Mouse (Mus musculus) large intestine, adult 2 months (tissue): Measurements from ENCODE around the gene A530016L24Rik. TPM values are rescaled to one million over a fixed set of nuclear protein-coding genes. Genes with fewer than 3 reads are reported as not detected.
A peak's percentile ranks its signal among the peaks of the same experiment; 100 is the strongest.

Experiments
- DNase-seq: peaks from one replicate; pipeline ENCODE4 v3.0.0-alpha.2; 2012; ENCODE audit warnings: low read depth, low spot score
- WGBS: fragments of 180-500 bp; shearing (Covaris S2); methylation state at CpG from one replicate; pipeline ENCODE4 v1.1.7; 2018; 5-methylcytosine and 5-hydroxymethylcytosine counted together
- polyA plus RNA-seq: library from polyadenylated mRNA; depleted of rRNA; stranded (reverse); fragments of >200 nt; gene quantifications from 2 replicates; pipeline ENCODE4 v1.2.3, GENCODE M21; 2012; rRNA removed

A530016L24Rik gene
- polyA plus RNA-seq, 1 experiment: 2.1 TPM

- 5% methylated on average over 11 of the region's 11 CpGs for WGBS
- peak; percentile 57 for DNase-seq
Observed at GRCm38 (mm10) chr12:112542920-112543300, 53.7 kb downstream of the A530016L24Rik start.

- no peak for DNase-seq
- 49% methylated on average over 9 of the region's 9 CpGs for WGBS
Observed at GRCm38 (mm10) chr12:112543941-112544340, 54.7 kb downstream of the A530016L24Rik start.

- no peak for DNase-seq
- WGBS: 54% methylated on average over 12 of the region's 12 CpGs
Observed at GRCm38 (mm10) chr12:112544946-112545701, 55.9 kb downstream of the A530016L24Rik start.

GRCm38 (mm10) chr12:112546110-112546509, 56.9 kb downstream of the A530016L24Rik start:
- no peak for DNase-seq
- 90% methylated on average over 8 of the region's 8 CpGs for WGBS

- no peak for DNase-seq
- WGBS: 98% methylated on average over 1 of the region's 1 CpGs
Observed at GRCm38 (mm10) chr12:112549287-112549686, 60.0 kb downstream of the A530016L24Rik start.

Other genes with a start within 250 kb of the A530016L24Rik start
- 1.7 and 2.1 TPM in 2 replicates for gene Tmem179, start 27.3 kb downstream of the A530016L24Rik start, polyA plus RNA-seq
- 10.4 and 12.6 TPM in 2 replicates for gene Inf2, start 99.3 kb downstream of the A530016L24Rik start, polyA plus RNA-seq
- gene Adssl1, start 130.6 kb downstream of the A530016L24Rik start, polyA plus RNA-seq: 0.90 and 1.2 TPM in 2 replicates
- 29.9 and 30.4 TPM in 2 replicates for gene Siva1, start 155.2 kb downstream of the A530016L24Rik start, polyA plus RNA-seq
- 110 and 119 TPM in 2 replicates for gene Akt1, start 185.4 kb downstream of the A530016L24Rik start, polyA plus RNA-seq
- gene Zbtb42, start 189.4 kb downstream of the A530016L24Rik start, polyA plus RNA-seq: 14.0 and 19.9 TPM in 2 replicates
- 53.2 and 63.1 TPM in 2 replicates for gene Cep170b, start 231.0 kb downstream of the A530016L24Rik start, polyA plus RNA-seq